Mouse (Mus musculus): ENCODE results near the gene Lrriq4. TPM values are rescaled to one million over a fixed set of nuclear protein-coding genes. Genes with fewer than 3 reads are reported as not detected.

Gene Lrriq4
- total RNA-seq (2022) = not detected

GRCm38 (mm10) chr3:30644207-30644606, at the start of gene Lrriq4:
Gene Lrriq4 (plus strand): TSS chr3:30644507.
- DNase-seq (ENCODE audit: low spot score in 2 of 2) = no peak

- no peak for DNase-seq (ENCODE audit: low spot score in 2 of 2)
Observed at GRCm38 (mm10) chr3:30595111-30595832, 49.0 kb upstream of the Lrriq4 start.

- no peak for DNase-seq (ENCODE audit: low spot score in 2 of 2)
Observed at GRCm38 (mm10) chr3:30597271-30597670, 47.0 kb upstream of the Lrriq4 start.

GRCm38 (mm10) chr3:30599711-30600545, 44.4 kb upstream of the Lrriq4 start, which contains the start of gene Actrt3:
Gene Actrt3 (minus strand): TSS chr3:30599939.
- peak in 1 of 2 experiments; percentile 43 for DNase-seq (ENCODE audit: low spot score in 2 of 2)

- peak in 1 of 2 experiments; percentile 50 for DNase-seq (ENCODE audit: low spot score in 2 of 2)
Observed at GRCm38 (mm10) chr3:30600717-30601116, 43.6 kb upstream of the Lrriq4 start.

- peak; percentile 82 to 91 for DNase-seq (ENCODE audit: low spot score in 2 of 2)
Observed at GRCm38 (mm10) chr3:30601175-30601574, 43.1 kb upstream of the Lrriq4 start.

- no peak for DNase-seq (ENCODE audit: low spot score in 2 of 2)
Observed at GRCm38 (mm10) chr3:30601610-30602064, 42.7 kb upstream of the Lrriq4 start.

- DNase-seq (ENCODE audit: low spot score in 2 of 2) = peak; percentile 97 to 98
Observed at GRCm38 (mm10) chr3:30602065-30602739, 42.1 kb upstream of the Lrriq4 start, which contains the start of gene Mynn. Gene Mynn (plus strand): TSS chr3:30602065.

GRCm38 (mm10) chr3:30602740-30603098, 41.6 kb upstream of the Lrriq4 start:
- no peak for DNase-seq (ENCODE audit: low spot score in 2 of 2)

- DNase-seq (ENCODE audit: low spot score in 2 of 2) = no peak
Observed at GRCm38 (mm10) chr3:30603256-30603655, 41.1 kb upstream of the Lrriq4 start.

- no peak for DNase-seq (ENCODE audit: low spot score in 2 of 2)
Observed at GRCm38 (mm10) chr3:30608999-30609398, 35.3 kb upstream of the Lrriq4 start.

- no peak for DNase-seq (ENCODE audit: low spot score in 2 of 2)
Observed at GRCm38 (mm10) chr3:30610930-30611329, 33.4 kb upstream of the Lrriq4 start.

GRCm38 (mm10) chr3:30620132-30620531, 24.2 kb upstream of the Lrriq4 start:
- DNase-seq (ENCODE audit: low spot score in 2 of 2) = no peak

GRCm38 (mm10) chr3:30633681-30634080, 10.6 kb upstream of the Lrriq4 start:
- DNase-seq (ENCODE audit: low spot score in 2 of 2) = no peak

- no peak for DNase-seq (ENCODE audit: low spot score in 2 of 2)
Observed at GRCm38 (mm10) chr3:30635629-30636028, 8.7 kb upstream of the Lrriq4 start.

- no peak for DNase-seq (ENCODE audit: low spot score in 2 of 2)
Observed at GRCm38 (mm10) chr3:30646761-30647160, 2.5 kb downstream of the Lrriq4 start.

- no peak for DNase-seq (ENCODE audit: low spot score in 2 of 2)
Observed at GRCm38 (mm10) chr3:30647440-30648090, 3.3 kb downstream of the Lrriq4 start, which contains the start of gene Lrrc34. Gene Lrrc34 (minus strand): TSS chr3:30647869.

GRCm38 (mm10) chr3:30648466-30648865, 4.2 kb downstream of the Lrriq4 start:
- no peak for DNase-seq (ENCODE audit: low spot score in 2 of 2)

- no peak for DNase-seq (ENCODE audit: low spot score in 2 of 2)
Observed at GRCm38 (mm10) chr3:30650062-30650841, 5.9 kb downstream of the Lrriq4 start.

GRCm38 (mm10) chr3:30655937-30656336, 11.6 kb downstream of the Lrriq4 start:
- no peak for DNase-seq (ENCODE audit: low spot score in 2 of 2)

Measured in layer of hippocampus, adult 8-10 months (tissue).